Mouse (Mus musculus): ENCODE measurements around the gene Tlr9.

DNA sequence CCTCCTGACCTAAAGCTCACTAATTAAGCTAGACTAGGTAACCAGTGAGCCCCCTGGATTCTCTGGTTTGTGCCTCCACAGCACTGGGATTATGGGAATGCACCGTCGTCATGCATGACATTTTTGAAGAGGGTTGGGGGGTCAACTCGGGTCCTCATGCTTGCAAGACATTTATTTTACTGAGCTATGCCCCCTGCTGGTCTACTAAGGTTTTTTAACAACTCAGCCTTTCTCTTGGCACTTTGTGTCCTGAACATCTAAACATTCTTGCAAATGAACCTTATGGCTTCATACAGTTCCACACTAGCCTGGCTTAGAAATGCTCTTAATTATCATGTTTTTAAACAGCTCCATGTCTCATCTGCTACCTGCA is 8.3 kb downstream of the Tlr9 start:
- TF ChIP-seq CTCF (IDR thresholded peaks at IDR 0.05; ENCODE audit: low read depth), result peak; percentile 54
- TF ChIP-seq EP300 (optimal IDR thresholded peaks at IDR 0.05), result no peak

Data from stomach, postnatal 0 days (tissue).